In the genomic region with DNA sequence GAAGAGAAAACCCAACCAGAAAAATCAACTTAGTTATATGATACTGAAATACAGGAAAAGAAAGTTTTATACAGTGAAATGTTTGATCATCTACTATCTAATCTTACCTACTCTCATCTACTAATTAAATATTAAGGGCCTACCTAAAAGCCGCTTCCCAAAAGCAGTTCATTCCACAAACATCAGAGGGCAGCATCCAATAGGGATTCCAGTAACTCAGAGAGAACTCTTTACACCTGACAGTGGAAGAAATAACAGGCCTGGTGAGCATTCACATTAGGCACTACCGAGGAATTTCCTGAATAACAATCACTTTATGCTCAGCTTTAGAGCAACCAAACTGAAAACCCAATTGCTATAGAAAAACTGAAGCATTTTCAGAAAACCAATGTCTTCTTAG, we compare ENCODE assay signal across 9 mouse cellular contexts. TPM values are rescaled to one million over a fixed set of nuclear protein-coding genes. Genes with fewer than 3 reads are reported as not detected.
DNase-seq lines count a peak whose midpoint lies in the region; ATAC-seq and TF ChIP-seq lines count a peak whose summit lies in the region.
"Had no signal": no experiment of that assay in that cellular context is flagged by ENCODE, and none has a peak within 500 bp of the region (broad histone marks: within the 10 kb centered on the region; RNA-seq: fewer than 3 reads in every experiment).

No protein-coding gene starts in this region.

- TF ChIP-seq POLR2A in lung, adult 2 months (IDR thresholded peaks at IDR 0.05; ENCODE audit: borderline replicate concordance, extremely low read depth, low read depth, low read length), result no peak

- H3K4me2 ChIP-seq in midbrain, postnatal 0 days (ENCODE audit: low read depth, low read length, poor library complexity, severe bottlenecking), result no peak overlapping the region
- no peak overlapping the region for H3K4me2 ChIP-seq in midbrain, embryonic 15.5 days
- H3K4me2 ChIP-seq in kidney, embryonic 15.5 days, result no peak overlapping the region
- H3K4me2 ChIP-seq: embryonic facial prominence, embryonic 12.5 days had no signal

- peak; percentile 81 for TF ChIP-seq CTCF in midbrain, postnatal 0 days (IDR thresholded peaks at IDR 0.05)
- 0 out of 2 replicates have a peak, but pooled peaks have one; percentile 1 for TF ChIP-seq CTCF in lung, adult 2 months (IDR thresholded peaks at IDR 0.05; ENCODE audit: insufficient read depth, low read length)

- no peaks in the 10 kb centered on the region for H3K9me3 ChIP-seq in midbrain, postnatal 0 days (ENCODE audit: low read length)
- H3K9me3 ChIP-seq in midbrain, embryonic 15.5 days, result no peaks in the 10 kb centered on the region
- no peaks in the 10 kb centered on the region for H3K9me3 ChIP-seq in kidney, embryonic 15.5 days (replicated peaks)
- H3K9me3 ChIP-seq: embryonic facial prominence, embryonic 12.5 days had no signal

- H3K27ac ChIP-seq in midbrain, postnatal 0 days (ENCODE audit: low read depth, low read length), result no peak overlapping the region
- no peak overlapping the region for H3K27ac ChIP-seq in midbrain, embryonic 15.5 days
- H3K27ac ChIP-seq in kidney, embryonic 15.5 days, result no peak overlapping the region
- H3K27ac ChIP-seq: embryonic facial prominence, embryonic 12.5 days had no signal

- DNase-seq in adrenal gland, adult (ENCODE audit: inconsistent age in 2 of 2, low spot score in 1 of 2), result peak; percentile 68 to 92
- DNase-seq in adrenal gland, postnatal 25 days, result no peak
- DNase-seq in midbrain, postnatal 0 days (ENCODE audit: low spot score), result peak; percentile 75
- DNase-seq in cerebellum, adult 18-20 months, result peak; percentile 81 to 85
- DNase-seq in lung, adult 2 months, result peak; percentile 44
- no peak for DNase-seq in c-Kit-positive CD71-positive TER-119-positive erythroid progenitor cells, embryonic 14.5 days (ENCODE audit: low spot score)

- H3K4me3 ChIP-seq in midbrain, postnatal 0 days (ENCODE audit: low read depth, low read length), result no peak overlapping the region
- H3K4me3 ChIP-seq in midbrain, embryonic 15.5 days, result no peak overlapping the region
- H3K4me3 ChIP-seq in kidney, embryonic 15.5 days (replicated peaks), result no peak overlapping the region
- no peak overlapping the region for H3K4me3 ChIP-seq in lung, adult 2 months (replicated peaks; ENCODE audit: extremely low read depth, low read depth, low read length)
- H3K4me3 ChIP-seq: embryonic facial prominence, embryonic 12.5 days had no signal

- peaks cover 7% of the 10 kb centered on the region; the same call in 1 of the 2 replicates for H3K36me3 ChIP-seq in midbrain, postnatal 0 days (ENCODE audit: insufficient read depth, low read length)
- no peaks in the 10 kb centered on the region for H3K36me3 ChIP-seq in midbrain, embryonic 15.5 days (replicated peaks)
- H3K36me3 ChIP-seq in kidney, embryonic 15.5 days, result peaks cover 16% of the 10 kb centered on the region

- 34% methylated on average over 2 of the region's 2 CpGs for WGBS in midbrain, postnatal 0 days
- 40% methylated on average over 2 of the region's 2 CpGs for WGBS in midbrain, embryonic 15.5 days
- 40% methylated on average over 2 of the region's 2 CpGs for WGBS in kidney, embryonic 15.5 days
- 46% methylated on average over 2 of the region's 2 CpGs for WGBS in lung, adult 2 months

- H3K4me1 ChIP-seq in midbrain, postnatal 0 days (ENCODE audit: insufficient read depth, low read length), result no peaks in the 10 kb centered on the region
- H3K4me1 ChIP-seq in midbrain, embryonic 15.5 days, result no peaks in the 10 kb centered on the region
- peaks cover 6% of the 10 kb centered on the region; the same call in 1 of the 2 replicates for H3K4me1 ChIP-seq in kidney, embryonic 15.5 days
- H3K4me1 ChIP-seq in lung, adult 2 months (ENCODE audit: control insufficient read depth, insufficient read depth, low read length), result peaks cover 7% of the 10 kb centered on the region; the same call in 1 of the 2 replicates

- no peak for ATAC-seq in midbrain, postnatal 0 days (ENCODE audit: low FRiP score)
- no peak for ATAC-seq in midbrain, embryonic 15.5 days (replicated peaks)
- 0 out of 2 replicates have a peak, but pooled peaks have one; percentile 36 for ATAC-seq in kidney, embryonic 15.5 days (replicated peaks; ENCODE audit: low FRiP score)

- no peak overlapping the region for H3K9ac ChIP-seq in midbrain, postnatal 0 days (replicated peaks; ENCODE audit: low read length, poor library complexity, severe bottlenecking)
- no peak overlapping the region for H3K9ac ChIP-seq in midbrain, embryonic 15.5 days
- H3K9ac ChIP-seq in kidney, embryonic 15.5 days, result no peak overlapping the region
- H3K9ac ChIP-seq: embryonic facial prominence, embryonic 12.5 days had no signal

- H3K27me3 ChIP-seq in midbrain, postnatal 0 days (ENCODE audit: insufficient read depth, low read length), result no peaks in the 10 kb centered on the region
- no peaks in the 10 kb centered on the region for H3K27me3 ChIP-seq in midbrain, embryonic 15.5 days (replicated peaks)
- H3K27me3 ChIP-seq in kidney, embryonic 15.5 days, result no peaks in the 10 kb centered on the region
- H3K27me3 ChIP-seq: embryonic facial prominence, embryonic 12.5 days had no signal

RNA-seq across cellular contexts. Expression of gene Gxylt1, which starts 9.3 kb away (rescaled TPM):
- 35.6 and 37.9 TPM in 2 replicates for total RNA-seq in adrenal gland, postnatal 25 days (2021)
- total RNA-seq in midbrain, postnatal 0 days (2014; rRNA removed), result 5.0 and 7.7 TPM in 2 replicates
- polyA plus RNA-seq in midbrain, postnatal 0 days (2015; fragmentation: Nextera tagmentation; extraction: Ambion mirVana), result 2.8 and 3.8 TPM in 2 replicates
- polyA plus RNA-seq in midbrain, embryonic 15.5 days (2015; fragmentation: Nextera tagmentation; extraction: Ambion mirVana), result 6.1 and 7.3 TPM in 2 replicates
- 15.2 and 15.9 TPM in 2 replicates for polyA plus RNA-seq in kidney, embryonic 15.5 days (2015; fragmentation: Nextera tagmentation; extraction: Ambion mirVana)
- 3.8 and 6.8 TPM in 2 replicates for polyA plus RNA-seq in lung, adult 2 months (2012; rRNA removed)

Comparison
In these comparisons a context has a peak if more than half of its experiments do, and no peak if none do; other contexts are left out.
1. DNase-seq: peak in adrenal gland, adult (2 of 2), midbrain, postnatal 0 days (single experiment), cerebellum, adult 18-20 months (2 of 2) and lung, adult 2 months (single experiment); none in adrenal gland, postnatal 25 days (single experiment) and c-Kit-positive CD71-positive TER-119-positive erythroid progenitor cells, embryonic 14.5 days (single experiment).